Mouse (Mus musculus): ENCODE data around the gene Ahcyl2. TPM values are rescaled to one million over a fixed set of nuclear protein-coding genes. Genes with fewer than 3 reads are reported as not detected.

Gene Ahcyl2
- polyA plus RNA-seq, 1 experiment from 2014 or later: 18.0 TPM

GRCm38 (mm10) chr6:29847643-29848166 is 79.9 kb downstream of the Ahcyl2 start:
- no peak for DNase-seq
- no peaks in the 10 kb centered on the region for H3K27me3 ChIP-seq (ENCODE audit: control insufficient read depth, insufficient read depth, low read length)
- H3K36me3 ChIP-seq (ENCODE audit: control insufficient read depth, insufficient read depth, low read length): no peaks in the 10 kb centered on the region
- H3K9ac ChIP-seq (replicated peaks; ENCODE audit: low read length): no peak overlapping the region
- no peak overlapping the region for H3K4me2 ChIP-seq (ENCODE audit: low read length)
- no peak overlapping the region for H3K4me3 ChIP-seq (replicated peaks; ENCODE audit: low read depth, low read length)
- no peaks in the 10 kb centered on the region for H3K4me1 ChIP-seq (ENCODE audit: control insufficient read depth, insufficient read depth, low read length)
- no peaks in the 10 kb centered on the region for H3K9me3 ChIP-seq (ENCODE audit: control insufficient read depth, low read length)
- no peak overlapping the region for H3K27ac ChIP-seq (replicated peaks; ENCODE audit: low read depth, low read length)
- 84% methylated on average over 5 of the region's 5 CpGs for WGBS
- no peak for ATAC-seq (ENCODE audit: low FRiP score, low TSS enrichment)

- ATAC-seq (ENCODE audit: low FRiP score, low TSS enrichment): no peak
- WGBS: 89% methylated on average over 3 of the region's 3 CpGs
- DNase-seq: no peak
- Histone ChIP-seq H3K27ac (replicated peaks; ENCODE audit: low read depth, low read length) (no peak overlapping the region), H3K4me1 (ENCODE audit: control insufficient read depth, insufficient read depth, low read length) (no peaks in the 10 kb centered on the region), H3K4me3 (replicated peaks; ENCODE audit: low read depth, low read length) (no peak overlapping the region), H3K27me3 (ENCODE audit: control insufficient read depth, insufficient read depth, low read length) (no peaks in the 10 kb centered on the region), H3K9me3 (ENCODE audit: control insufficient read depth, low read length) (no peaks in the 10 kb centered on the region), H3K4me2 (ENCODE audit: low read length) (no peak overlapping the region), H3K9ac (replicated peaks; ENCODE audit: low read length) (no peak overlapping the region), H3K36me3 (ENCODE audit: control insufficient read depth, insufficient read depth, low read length) (no peaks in the 10 kb centered on the region)
Measured at GRCm38 (mm10) chr6:29848808-29849207, 81.0 kb downstream of the Ahcyl2 start.

- ATAC-seq (ENCODE audit: low FRiP score, low TSS enrichment) (no peak), DNase-seq (no peak)
- H3K27ac ChIP-seq (replicated peaks; ENCODE audit: low read depth, low read length): no peak overlapping the region
- H3K27me3 ChIP-seq (ENCODE audit: control insufficient read depth, insufficient read depth, low read length): no peaks in the 10 kb centered on the region
- no peak overlapping the region for H3K9ac ChIP-seq (replicated peaks; ENCODE audit: low read length)
- H3K9me3 ChIP-seq (ENCODE audit: control insufficient read depth, low read length): no peaks in the 10 kb centered on the region
- no peaks in the 10 kb centered on the region for H3K4me1 ChIP-seq (ENCODE audit: control insufficient read depth, insufficient read depth, low read length)
- H3K36me3 ChIP-seq (ENCODE audit: control insufficient read depth, insufficient read depth, low read length): no peaks in the 10 kb centered on the region
- 88% methylated on average over 1 of the region's 1 CpGs for WGBS
- H3K4me3 ChIP-seq (replicated peaks; ENCODE audit: low read depth, low read length): no peak overlapping the region
- H3K4me2 ChIP-seq (ENCODE audit: low read length): no peak overlapping the region
Measured at GRCm38 (mm10) chr6:29850096-29850495, 82.3 kb downstream of the Ahcyl2 start.

- no peaks in the 10 kb centered on the region for H3K27me3 ChIP-seq (ENCODE audit: control insufficient read depth, insufficient read depth, low read length)
- H3K9me3 ChIP-seq (ENCODE audit: control insufficient read depth, low read length): no peaks in the 10 kb centered on the region
- DNase-seq (no peak), ATAC-seq (ENCODE audit: low FRiP score, low TSS enrichment) (no peak)
- WGBS: 76% methylated on average over 2 of the region's 2 CpGs
- no peaks in the 10 kb centered on the region for H3K36me3 ChIP-seq (ENCODE audit: control insufficient read depth, insufficient read depth, low read length)
- H3K4me1 ChIP-seq (ENCODE audit: control insufficient read depth, insufficient read depth, low read length): no peaks in the 10 kb centered on the region
- no peak overlapping the region for H3K4me3 ChIP-seq (replicated peaks; ENCODE audit: low read depth, low read length)
- H3K9ac ChIP-seq (replicated peaks; ENCODE audit: low read length): no peak overlapping the region
- H3K4me2 ChIP-seq (ENCODE audit: low read length): no peak overlapping the region
- H3K27ac ChIP-seq (replicated peaks; ENCODE audit: low read depth, low read length): no peak overlapping the region
Measured at GRCm38 (mm10) chr6:29850747-29851146, 82.9 kb downstream of the Ahcyl2 start.

- ATAC-seq (ENCODE audit: low FRiP score, low TSS enrichment) (no peak), DNase-seq (no peak)
- no peaks in the 10 kb centered on the region for H3K9me3 ChIP-seq (ENCODE audit: control insufficient read depth, low read length)
- H3K4me1 ChIP-seq (ENCODE audit: control insufficient read depth, insufficient read depth, low read length): no peaks in the 10 kb centered on the region
- no peak overlapping the region for H3K9ac ChIP-seq (replicated peaks; ENCODE audit: low read length)
- H3K4me2 ChIP-seq (ENCODE audit: low read length): no peak overlapping the region
- H3K27ac ChIP-seq (replicated peaks; ENCODE audit: low read depth, low read length): 0 out of 2 replicates have a peak overlapping the region, but pooled peaks have one; percentile 8
- H3K27me3 ChIP-seq (ENCODE audit: control insufficient read depth, insufficient read depth, low read length): no peaks in the 10 kb centered on the region
- no peaks in the 10 kb centered on the region for H3K36me3 ChIP-seq (ENCODE audit: control insufficient read depth, insufficient read depth, low read length)
- H3K4me3 ChIP-seq (replicated peaks; ENCODE audit: low read depth, low read length): no peak overlapping the region
- 89% methylated on average over 3 of the region's 3 CpGs for WGBS
Measured at GRCm38 (mm10) chr6:29851873-29852272, 84.1 kb downstream of the Ahcyl2 start.

DNA sequence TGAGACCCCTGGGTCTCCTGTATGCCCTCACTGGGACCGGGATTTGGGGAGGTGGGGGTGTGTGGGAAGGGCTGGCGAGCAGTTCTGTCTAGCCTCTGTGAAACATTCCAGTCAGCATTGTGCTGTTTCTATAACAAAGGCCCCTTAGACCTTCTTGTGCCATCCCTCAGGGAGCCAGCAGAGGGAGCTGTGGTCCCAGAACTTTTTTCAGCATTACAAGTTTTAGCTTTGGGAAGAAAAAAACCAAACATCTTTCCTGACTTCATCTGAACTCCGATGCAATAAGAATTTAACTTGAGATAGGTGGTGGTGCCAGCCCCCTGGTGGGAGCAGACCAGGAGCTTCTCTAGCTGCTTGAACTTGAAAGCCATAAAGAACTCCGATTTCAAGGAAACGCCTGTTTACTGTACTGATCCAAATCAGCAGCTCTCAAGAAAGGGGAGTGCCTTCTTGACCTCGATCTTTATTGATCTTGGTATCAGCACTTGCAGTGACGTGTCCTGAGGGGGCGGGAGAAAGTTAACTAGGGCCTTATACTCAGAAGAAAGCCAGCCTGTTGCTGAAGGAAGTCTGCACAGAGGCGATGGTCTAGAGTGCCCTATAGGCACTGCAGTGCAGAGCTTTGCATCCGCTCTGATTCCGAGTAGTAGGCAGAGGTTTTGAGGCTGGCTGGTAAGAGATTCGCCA is 85.5 kb downstream of the Ahcyl2 start:
- no peaks in the 10 kb centered on the region for H3K4me1 ChIP-seq (ENCODE audit: control insufficient read depth, insufficient read depth, low read length)
- DNase-seq (peak; percentile 90), ATAC-seq (ENCODE audit: low FRiP score, low TSS enrichment) (peak; percentile 62; the same call in 1 of the 2 replicates)
- no peaks in the 10 kb centered on the region for H3K9me3 ChIP-seq (ENCODE audit: control insufficient read depth, low read length)
- no peaks in the 10 kb centered on the region for H3K27me3 ChIP-seq (ENCODE audit: control insufficient read depth, insufficient read depth, low read length)
- no peak overlapping the region for H3K4me3 ChIP-seq (replicated peaks; ENCODE audit: low read depth, low read length)
- peak overlapping the region; percentile 32; the same call in 1 of the 2 replicates for H3K9ac ChIP-seq (replicated peaks; ENCODE audit: low read length)
- no peak overlapping the region for H3K4me2 ChIP-seq (ENCODE audit: low read length)
- 0 out of 2 replicates have a peak overlapping the region, but pooled peaks have one; percentile 27 for H3K27ac ChIP-seq (replicated peaks; ENCODE audit: low read depth, low read length)
- 42% methylated on average over 12 of the region's 12 CpGs for WGBS
- no peaks in the 10 kb centered on the region for H3K36me3 ChIP-seq (ENCODE audit: control insufficient read depth, insufficient read depth, low read length)

GRCm38 (mm10) chr6:29853900-29854390 is 86.1 kb downstream of the Ahcyl2 start:
- WGBS: 94% methylated on average over 6 of the region's 6 CpGs
- H3K27me3 ChIP-seq (ENCODE audit: control insufficient read depth, insufficient read depth, low read length): no peaks in the 10 kb centered on the region
- ATAC-seq (ENCODE audit: low FRiP score, low TSS enrichment) (no peak), DNase-seq (no peak)
- no peak overlapping the region for H3K27ac ChIP-seq (replicated peaks; ENCODE audit: low read depth, low read length)
- H3K9me3 ChIP-seq (ENCODE audit: control insufficient read depth, low read length): no peaks in the 10 kb centered on the region
- H3K36me3 ChIP-seq (ENCODE audit: control insufficient read depth, insufficient read depth, low read length): no peaks in the 10 kb centered on the region
- H3K4me1 ChIP-seq (ENCODE audit: control insufficient read depth, insufficient read depth, low read length): no peaks in the 10 kb centered on the region
- H3K9ac ChIP-seq (replicated peaks; ENCODE audit: low read length): no peak overlapping the region
- no peak overlapping the region for H3K4me2 ChIP-seq (ENCODE audit: low read length)
- H3K4me3 ChIP-seq (replicated peaks; ENCODE audit: low read depth, low read length): no peak overlapping the region

GRCm38 (mm10) chr6:29858619-29859018 is 90.8 kb downstream of the Ahcyl2 start:
- no peak for ATAC-seq (ENCODE audit: low FRiP score, low TSS enrichment)
- H3K4me2 ChIP-seq (ENCODE audit: low read length): no peak overlapping the region
- H3K9ac ChIP-seq (replicated peaks; ENCODE audit: low read length): no peak overlapping the region
- 91% methylated on average over 6 of the region's 6 CpGs for WGBS
- no peak overlapping the region for H3K27ac ChIP-seq (replicated peaks; ENCODE audit: low read depth, low read length)
- H3K4me3 ChIP-seq (replicated peaks; ENCODE audit: low read depth, low read length): no peak overlapping the region
- H3K36me3 ChIP-seq (ENCODE audit: control insufficient read depth, insufficient read depth, low read length): no peaks in the 10 kb centered on the region
- H3K27me3 ChIP-seq (ENCODE audit: control insufficient read depth, insufficient read depth, low read length): no peaks in the 10 kb centered on the region
- H3K4me1 ChIP-seq (ENCODE audit: control insufficient read depth, insufficient read depth, low read length): no peaks in the 10 kb centered on the region
- no peaks in the 10 kb centered on the region for H3K9me3 ChIP-seq (ENCODE audit: control insufficient read depth, low read length)
- no peak for DNase-seq

- no peaks in the 10 kb centered on the region for H3K27me3 ChIP-seq (ENCODE audit: control insufficient read depth, insufficient read depth, low read length)
- no peak for ATAC-seq (ENCODE audit: low FRiP score, low TSS enrichment)
- H3K4me1 ChIP-seq (ENCODE audit: control insufficient read depth, insufficient read depth, low read length): no peaks in the 10 kb centered on the region
- no peak overlapping the region for H3K27ac ChIP-seq (replicated peaks; ENCODE audit: low read depth, low read length)
- H3K36me3 ChIP-seq (ENCODE audit: control insufficient read depth, insufficient read depth, low read length): no peaks in the 10 kb centered on the region
- no peak for DNase-seq
- no peak overlapping the region for H3K4me3 ChIP-seq (replicated peaks; ENCODE audit: low read depth, low read length)
- WGBS: 73% methylated on average over 4 of the region's 4 CpGs
- no peak overlapping the region for H3K4me2 ChIP-seq (ENCODE audit: low read length)
- no peaks in the 10 kb centered on the region for H3K9me3 ChIP-seq (ENCODE audit: control insufficient read depth, low read length)
- H3K9ac ChIP-seq (replicated peaks; ENCODE audit: low read length): no peak overlapping the region
Measured at GRCm38 (mm10) chr6:29859344-29859743, 91.5 kb downstream of the Ahcyl2 start.
